Mouse (Mus musculus) ES-E14 (cell line): ENCODE data around the gene Dph3. TPM values are rescaled to one million over a fixed set of nuclear protein-coding genes. Genes with fewer than 3 reads are reported as not detected.
"Not testable (repeated sequence)": the region's sequence is repeated elsewhere in the genome, so short reads cannot be mapped to it uniquely, and the experiment has no call there.

Source experiments
- DNase-seq: peaks from one replicate; pipeline ENCODE4 v3.0.0-alpha.2; 2013; ENCODE audit warnings: low read depth, low spot score
- H3K27ac ChIP-seq: 2 replicates; pipeline ENCODE4 v1.5.1; 2012; ENCODE audit warnings: low read depth, mild to moderate bottlenecking, low read length, moderate library complexity, mixed read lengths; ENCODE audit not compliant: poor library complexity, insufficient read depth, severe bottlenecking
- H3K36me3 ChIP-seq: 2 replicates; pipeline ENCODE4 v1.6.1; 2012; ENCODE audit warnings: mild to moderate bottlenecking, low read length, moderate library complexity, mixed read lengths; ENCODE audit not compliant: control insufficient read depth, poor library complexity, insufficient read depth, severe bottlenecking
- H3K4me1 ChIP-seq, 2 experiments: fragments of 150-350 bp in 1 of 2; sonication (generic) in 1 of 2; 2 replicates each; pipeline ENCODE4 v1.6.1; 2012; ENCODE audit warnings: low read length in 2 of 2, mild to moderate bottlenecking in 1 of 2, mixed read lengths in 1 of 2; ENCODE audit not compliant: control insufficient read depth in 2 of 2, insufficient read depth in 2 of 2, poor library complexity in 1 of 2
- H3K4me3 ChIP-seq, 2 experiments: fragments of 150-350 bp in 1 of 2; sonication (generic) in 1 of 2; 2 replicates each; pipeline ENCODE4 v1.5.1; 2012; ENCODE audit warnings: low read length in 2 of 2, low read depth in 1 of 2, mild to moderate bottlenecking in 1 of 2, mixed read lengths in 1 of 2; ENCODE audit not compliant: insufficient read depth in 1 of 2, poor library complexity in 1 of 2, severe bottlenecking in 1 of 2
- H3K9ac ChIP-seq: 2 replicates; pipeline ENCODE4 v1.6.1; 2012; ENCODE audit warnings: low read depth, mild to moderate bottlenecking, low read length, mixed read lengths; ENCODE audit not compliant: poor library complexity, insufficient read depth, severe bottlenecking
- H3K9me3 ChIP-seq: fragments of 150-350 bp; sonication (generic); 2 replicates; pipeline ENCODE4 v1.6.1; 2012; ENCODE audit warnings: low read depth, mild to moderate bottlenecking, low read length; ENCODE audit not compliant: control insufficient read depth, insufficient read depth
- CHD2 ChIP-seq: IDR thresholded peaks from 2 replicates; pipeline ENCODE4 v1.6.1; 2014; ENCODE audit warnings: mild to moderate bottlenecking, low read depth, low read length, inconsistent platforms
- HCFC1 ChIP-seq: IDR thresholded peaks from 2 replicates; pipeline ENCODE4 v1.6.1; 2012; ENCODE audit warnings: low read length, inconsistent platforms, borderline replicate concordance; ENCODE audit not compliant: insufficient read depth
- MAFK ChIP-seq: IDR thresholded peaks from 2 replicates; pipeline ENCODE4 v1.6.1; 2014; ENCODE audit warnings: mild to moderate bottlenecking, low read depth, low read length, inconsistent platforms; ENCODE audit not compliant: insufficient read depth
- ZC3H11A ChIP-seq: IDR thresholded peaks from 2 replicates; pipeline ENCODE4 v1.6.1; 2012; ENCODE audit warnings: low read depth, mild to moderate bottlenecking, inconsistent platforms, low read length, borderline replicate concordance
- ZNF384 ChIP-seq: IDR thresholded peaks from 2 replicates; pipeline ENCODE4 v1.6.1; 2012; ENCODE audit warnings: low read depth, low read length, inconsistent platforms
- in situ Hi-C, 2 experiments: fragments of 600-800 bp; cut with MboI; formaldehyde crosslinking; loops; one replicate each; pipeline ENCODE4 v1.15.1; 2025; ENCODE audit warnings: low sequenced_read_pairs in 2 of 2, inconsistent platforms in 1 of 2; ENCODE audit not compliant: unreplicated experiment in 2 of 2
- total RNA-seq: library from RNA; depleted of rRNA; stranded (reverse); fragments of 300-350 nt; gene quantifications from 2 replicates; pipeline ENCODE4 v1.2.3, GENCODE M21; 2012; rRNA removed

The Dph3 gene
- 52.4 and 75.8 TPM in 2 replicates for total RNA-seq

- Histone ChIP-seq H3K9ac (peak within 1 kb of the TSS; percentile 95), H3K36me3 (peaks cover 22% of the 10 kb centered on the region)
- in situ Hi-C loops = no loop called here
These were observed at the start of gene Dph3 for GRCm38 (mm10) chr14:32085486-32086201. TSS of gene Dph3 (minus strand) at chr14:32085729.

GRCm38 (mm10) chr14:32134293-32134692 lies 48.8 kb upstream of the Dph3 start:
- no peaks in the 10 kb centered on the region for H3K9me3 ChIP-seq
- H3K9ac ChIP-seq = no peak overlapping the region
- in situ Hi-C loops = no loop called here
- no peaks in the 10 kb centered on the region for H3K36me3 ChIP-seq
- TF ChIP-seq ZNF384 (no peak), MAFK (0 out of 2 replicates have a peak, but pooled peaks have one; percentile 15)
- no peak overlapping the region; the same call in 1 of the 2 replicates for H3K27ac ChIP-seq
- H3K4me1 ChIP-seq = peaks cover 7 to 15% of the 10 kb centered on the region in 2 experiments
- no peak for DNase-seq
- 0 out of 4 replicates have a peak overlapping the region, but pooled peaks of 1 of the 2 experiments have one; percentile 8 for H3K4me3 ChIP-seq

More at GRCm38 (mm10) chr14:32085486-32086201, at the start of gene Dph3:
- H3K4me3 ChIP-seq = peak within 1 kb of the TSS; percentile 79 to 95
- H3K4me1 ChIP-seq = peaks cover 0 to 8% of the 10 kb centered on the region in 2 experiments; a peak in 1 of 4 replicates
- no peak for TF ChIP-seq ZC3H11A
- TF ChIP-seq HCFC1 = peak; percentile 75; the same call in 1 of the 2 replicates
- no peaks in the 10 kb centered on the region for H3K9me3 ChIP-seq
- DNase-seq = peak; percentile 98
- H3K27ac ChIP-seq = peak within 1 kb of the TSS; percentile 91

GRCm38 (mm10) chr14:32131836-32132235 lies 46.3 kb upstream of the Dph3 start:
- DNase-seq = no peak
- H3K27ac ChIP-seq = no peak overlapping the region
- in situ Hi-C loops = no loop called here
- H3K9ac ChIP-seq = no peak overlapping the region
- no peak overlapping the region for H3K4me3 ChIP-seq
- no peaks in the 10 kb centered on the region for H3K36me3 ChIP-seq
- H3K4me1 ChIP-seq = peaks cover 7 to 17% of the 10 kb centered on the region in 2 experiments
- TF ChIP-seq CHD2 (no peak), ZNF384 (no peak), ZC3H11A (no peak), MAFK (no peak), HCFC1 (no peak)
- no peaks in the 10 kb centered on the region for H3K9me3 ChIP-seq

- Histone ChIP-seq H3K9ac (no peak overlapping the region), H3K9me3 (no peaks in the 10 kb centered on the region), H3K4me1 (peaks cover 10 to 11% of the 10 kb centered on the region in 2 experiments), H3K36me3 (no peaks in the 10 kb centered on the region), H3K27ac (no peak overlapping the region), H3K4me3 (no peak overlapping the region)
- no peak for DNase-seq
- in situ Hi-C loops = no loop called here
- TF ChIP-seq ZNF384 (no peak), CHD2 (no peak), HCFC1 (no peak), ZC3H11A (no peak), MAFK (no peak)
These were observed 42.9 kb upstream of the Dph3 start for GRCm38 (mm10) chr14:32128409-32128808.

GRCm38 (mm10) chr14:32125256-32125655 lies 39.7 kb upstream of the Dph3 start:
- H3K36me3 ChIP-seq, DNase-seq, H3K4me3 ChIP-seq, in situ Hi-C loops, H3K9ac ChIP-seq, H3K9me3 ChIP-seq: not testable (repeated sequence)
- Histone ChIP-seq H3K27ac (peak overlapping the region; percentile 96), H3K4me1 (peaks cover 8 to 21% of the 10 kb centered on the region in 2 experiments)
